Mouse (Mus musculus): Measurements from ENCODE around the gene Zfp691.

- TF ChIP-seq POLR2A (IDR thresholded peaks at IDR 0.05; ENCODE audit: insufficient read length, low read depth): no peak
- TF ChIP-seq USF1 (IDR thresholded peaks at IDR 0.05; ENCODE audit: low read depth): no peak
- no peak for TF ChIP-seq CEBPB (IDR thresholded peaks at IDR 0.05; ENCODE audit: insufficient read depth, poor library complexity, severe bottlenecking)
- TF ChIP-seq TCF12 (IDR thresholded peaks at IDR 0.05; ENCODE audit: insufficient read depth, poor library complexity, severe bottlenecking): no peak
- TF ChIP-seq POLR2AphosphoS2 (IDR thresholded peaks at IDR 0.05; ENCODE audit: insufficient read length, low read depth): no peak
- no peak for TF ChIP-seq MAX (IDR thresholded peaks at IDR 0.05; ENCODE audit: low read depth)
- no peak for TF ChIP-seq TCF3 (IDR thresholded peaks at IDR 0.05; ENCODE audit: insufficient read length, low read depth)
- no peak for TF ChIP-seq REST (IDR thresholded peaks at IDR 0.05; ENCODE audit: insufficient read depth, insufficient read length)
- no peak for TF ChIP-seq MYOG (IDR thresholded peaks at IDR 0.05; ENCODE audit: control insufficient read depth in 1 of 3, insufficient read depth in 1 of 3, insufficient read length in 2 of 3, low read depth in 2 of 3)
- TF ChIP-seq MYOD1 (IDR thresholded peaks at IDR 0.05; ENCODE audit: control insufficient read depth in 1 of 3, insufficient read length in 2 of 3, low read depth in 2 of 3): no peak
- TF ChIP-seq E2F4 (IDR thresholded peaks at IDR 0.05; ENCODE audit: insufficient read depth): no peak
- TF ChIP-seq SRF (IDR thresholded peaks at IDR 0.05; ENCODE audit: control insufficient read depth, insufficient read length, low read depth): no peak
These were observed 14.2 kb upstream of the Zfp691 start for GRCm38 (mm10) chr4:119188060-119188785.
